Mouse (Mus musculus) C2C12 (cell line): ENCODE data around the gene Spg21.

Experiments used
- CEBPB ChIP-seq: IDR thresholded peaks from one replicate; pipeline ENCODE4 v1.6.1; 2011; ENCODE audit warnings: low read depth, mild to moderate bottlenecking, control low read depth, moderate library complexity
- CTCF ChIP-seq: IDR thresholded peaks from one replicate; pipeline ENCODE4 v1.5.1; 2011; ENCODE audit not compliant: control insufficient read depth, insufficient read depth, insufficient read length

GRCm38 (mm10) chr9:65534111-65534510, 73.4 kb downstream of the Spg21 start:
- no peak for TF ChIP-seq CTCF
- TF ChIP-seq CEBPB = no peak
